ENCODE assay signal across 15 mouse cellular contexts in the genomic region with DNA sequence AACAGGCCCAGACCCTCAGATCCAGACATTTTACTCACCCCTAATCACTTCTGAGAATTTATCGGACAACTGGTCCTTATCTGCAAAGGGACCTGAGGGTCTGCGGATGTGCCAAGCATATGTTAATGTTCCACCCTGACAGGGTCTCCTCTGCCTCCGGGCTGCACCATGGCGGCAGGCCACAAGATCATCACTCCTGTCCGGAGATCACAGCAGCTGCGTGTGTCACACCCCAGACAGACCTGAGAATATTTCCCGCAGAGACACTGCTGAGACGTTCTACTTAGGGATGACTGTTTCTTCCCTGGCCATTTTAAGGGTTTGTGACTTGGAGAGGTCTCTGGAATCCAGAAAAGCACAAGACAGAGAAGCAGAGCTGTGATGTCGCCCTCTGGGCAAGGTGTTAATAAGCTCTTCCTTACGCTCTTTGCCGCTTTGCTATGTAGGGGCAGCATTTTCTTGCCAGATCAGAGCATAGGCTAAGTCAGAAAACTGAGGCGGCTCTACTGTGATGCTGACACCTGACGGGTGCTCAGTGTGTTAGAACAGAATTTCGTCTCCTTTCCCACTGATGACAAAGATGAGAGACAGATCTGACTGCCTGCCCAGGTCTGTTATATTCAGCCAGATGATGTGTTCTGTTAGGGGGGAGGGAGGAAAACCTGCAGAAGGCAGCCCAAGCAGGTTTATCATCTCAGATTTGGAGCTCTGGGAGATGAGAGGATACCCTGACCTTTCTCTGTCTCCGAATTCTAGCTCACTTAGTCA.
DNase-seq lines count a peak whose midpoint lies in the region; ATAC-seq and TF ChIP-seq lines count a peak whose summit lies in the region.
"Had no signal": no experiment of that assay in that cellular context is flagged by ENCODE, and none has a peak within 500 bp of the region (broad histone marks: within the 10 kb centered on the region; RNA-seq: fewer than 3 reads in every experiment).

No protein-coding gene starts in this region.

- H3K9ac ChIP-seq in neural tube, embryonic 14.5 days (replicated peaks; ENCODE audit: low read depth, low read length), result 0 out of 2 replicates have a peak overlapping the region, but pooled peaks have one; percentile 7
- H3K9ac ChIP-seq in neural tube, embryonic 15.5 days (replicated peaks), result no peak overlapping the region
- H3K9ac ChIP-seq in forebrain, postnatal 0 days, result peak overlapping the region; percentile 28; the same call in 1 of the 2 replicates
- H3K9ac ChIP-seq: embryonic facial prominence, embryonic 15.5 days; limb, embryonic 15.5 days had no signal

- H3K27me3 ChIP-seq in heart, embryonic 10.5 days (ENCODE audit: insufficient read depth, poor library complexity, severe bottlenecking), result no peaks in the 10 kb centered on the region
- no peaks in the 10 kb centered on the region for H3K27me3 ChIP-seq in neural tube, embryonic 14.5 days (ENCODE audit: control insufficient read depth, insufficient read depth, low read length)
- no peaks in the 10 kb centered on the region for H3K27me3 ChIP-seq in neural tube, embryonic 15.5 days (replicated peaks)
- no peaks in the 10 kb centered on the region for H3K27me3 ChIP-seq in forebrain, postnatal 0 days (ENCODE audit: insufficient read depth, low read length)
- H3K27me3 ChIP-seq: embryonic facial prominence, embryonic 15.5 days; limb, embryonic 15.5 days had no signal

- H3K4me1 ChIP-seq in heart, embryonic 10.5 days, result peaks cover 30% of the 10 kb centered on the region
- 0 out of 2 replicates have a peak, but pooled peaks cover 2% of the 10 kb centered on the region for H3K4me1 ChIP-seq in neural tube, embryonic 14.5 days (ENCODE audit: control insufficient read depth, insufficient read depth, low read length)
- peaks cover 22% of the 10 kb centered on the region for H3K4me1 ChIP-seq in neural tube, embryonic 15.5 days
- H3K4me1 ChIP-seq in forebrain, postnatal 0 days (ENCODE audit: insufficient read depth), result peaks cover 30% of the 10 kb centered on the region

- no peak for ATAC-seq in neural tube, embryonic 14.5 days (ENCODE audit: low read depth)
- no peak for ATAC-seq in neural tube, embryonic 15.5 days (ENCODE audit: low FRiP score)
- ATAC-seq in forebrain, postnatal 0 days, result peak; percentile 37
- ATAC-seq: intestine, postnatal 0 days had no signal

- H3K27ac ChIP-seq in heart, embryonic 10.5 days, result no peak overlapping the region
- no peak overlapping the region for H3K27ac ChIP-seq in neural tube, embryonic 14.5 days (ENCODE audit: low read depth, low read length)
- no peak overlapping the region for H3K27ac ChIP-seq in neural tube, embryonic 15.5 days (replicated peaks)
- H3K27ac ChIP-seq in forebrain, postnatal 0 days (ENCODE audit: low read depth, low read length), result peak overlapping the region; percentile 75
- H3K27ac ChIP-seq: embryonic facial prominence, embryonic 15.5 days; limb, embryonic 15.5 days had no signal

- peak; percentile 79 for DNase-seq in heart, adult 11 months
- no peak for DNase-seq in heart, embryonic 10.5 days (ENCODE audit: low spot score)
- peak; percentile 40 for DNase-seq in forebrain, postnatal 0 days
- no peak for DNase-seq in c-Kit-positive CD71-positive TER-119-positive erythroid progenitor cells, embryonic 14.5 days (ENCODE audit: low spot score)
- DNase-seq in gastrocnemius, postnatal 36 days, result no peak
- DNase-seq in thymus, postnatal 4 days, result no peak
- DNase-seq: B cell, adult 2 months; kidney, postnatal 4 days; lung, adult 2 months had no signal

- no peak overlapping the region for H3K4me3 ChIP-seq in heart, embryonic 10.5 days
- no peak overlapping the region for H3K4me3 ChIP-seq in neural tube, embryonic 14.5 days (ENCODE audit: low read depth, low read length)
- H3K4me3 ChIP-seq in neural tube, embryonic 15.5 days (replicated peaks), result no peak overlapping the region
- H3K4me3 ChIP-seq in forebrain, postnatal 0 days (ENCODE audit: low read depth, low read length), result no peak overlapping the region
- H3K4me3 ChIP-seq: embryonic facial prominence, embryonic 15.5 days; limb, embryonic 15.5 days had no signal

- no peak overlapping the region for H3K4me2 ChIP-seq in neural tube, embryonic 14.5 days (ENCODE audit: low read depth, low read length)
- H3K4me2 ChIP-seq in neural tube, embryonic 15.5 days, result no peak overlapping the region
- no peak overlapping the region; the same call in 1 of the 2 replicates for H3K4me2 ChIP-seq in forebrain, postnatal 0 days (ENCODE audit: low read depth)
- H3K4me2 ChIP-seq: embryonic facial prominence, embryonic 15.5 days; limb, embryonic 15.5 days had no signal

- H3K9me3 ChIP-seq in heart, embryonic 10.5 days, result no peaks in the 10 kb centered on the region
- H3K9me3 ChIP-seq in neural tube, embryonic 14.5 days (ENCODE audit: control insufficient read depth, low read length), result no peaks in the 10 kb centered on the region
- H3K9me3 ChIP-seq in neural tube, embryonic 15.5 days (replicated peaks), result no peaks in the 10 kb centered on the region
- H3K9me3 ChIP-seq in forebrain, postnatal 0 days (ENCODE audit: low read length), result no peaks in the 10 kb centered on the region
- H3K9me3 ChIP-seq: embryonic facial prominence, embryonic 15.5 days; G1E; limb, embryonic 15.5 days had no signal

- H3K36me3 ChIP-seq in heart, embryonic 10.5 days, result 0 out of 2 replicates have a peak, but pooled peaks cover 5% of the 10 kb centered on the region
- H3K36me3 ChIP-seq in neural tube, embryonic 14.5 days (ENCODE audit: control insufficient read depth, insufficient read depth, low read length), result no peaks in the 10 kb centered on the region
- H3K36me3 ChIP-seq in neural tube, embryonic 15.5 days, result no peaks in the 10 kb centered on the region
- no peaks in the 10 kb centered on the region for H3K36me3 ChIP-seq in forebrain, postnatal 0 days (ENCODE audit: insufficient read depth)
- H3K36me3 ChIP-seq: embryonic facial prominence, embryonic 15.5 days; G1E; limb, embryonic 15.5 days had no signal

- 62% methylated on average over 15 of the region's 15 CpGs for WGBS in heart, embryonic 10.5 days
- WGBS in neural tube, embryonic 14.5 days, result 83% methylated on average over 15 of the region's 15 CpGs
- 84% methylated on average over 15 of the region's 15 CpGs for WGBS in neural tube, embryonic 15.5 days
- 71% methylated on average over 15 of the region's 15 CpGs for WGBS in forebrain, postnatal 0 days

- TF ChIP-seq CTCF in forebrain, postnatal 0 days (IDR thresholded peaks at IDR 0.05; ENCODE audit: low read depth), result no peak

- intact Hi-C loops in gastrocnemius, postnatal 36 days (cut with DNase I), result no loop called here

Comparison
In these comparisons a context has a peak if more than half of its experiments do, and no peak if none do; other contexts are left out.
1. DNase-seq: peak in heart, adult 11 months (single experiment) and forebrain, postnatal 0 days (single experiment); none in heart, embryonic 10.5 days (single experiment), c-Kit-positive CD71-positive TER-119-positive erythroid progenitor cells, embryonic 14.5 days (single experiment), gastrocnemius, postnatal 36 days (0 of 2) and thymus, postnatal 4 days (single experiment).